ENCODE assay signal across 13 mouse cellular contexts in genomic region chr13:45778750-45779149, GRCm38 (mm10).
A peak's percentile ranks its signal among the peaks of the same experiment; 100 is the strongest.
DNase-seq lines count a peak whose midpoint lies in the region; ATAC-seq and TF ChIP-seq lines count a peak whose summit lies in the region.
"Had no signal": no experiment of that assay in that cellular context is flagged by ENCODE, and none has a peak within 500 bp of the region (broad histone marks: within the 10 kb centered on the region; RNA-seq: fewer than 3 reads in every experiment).

No protein-coding gene starts in this region.

- intact Hi-C loops in heart, postnatal 25 days (cut with DNase I): no loop called here

- no peaks in the 10 kb centered on the region for H3K4me1 ChIP-seq in lung, adult 2 months (ENCODE audit: control insufficient read depth, insufficient read depth, low read length)
- H3K4me1 ChIP-seq in E14TG2a.4 (replicated peaks; ENCODE audit: low read depth, low read length): no peaks in the 10 kb centered on the region
- H3K4me1 ChIP-seq in heart, embryonic 11.5 days (ENCODE audit: control insufficient read depth, insufficient read depth, low read length): 0 out of 2 replicates have a peak, but pooled peaks cover 6% of the 10 kb centered on the region

- no peaks in the 10 kb centered on the region for H3K36me3 ChIP-seq in E14TG2a.4 (ENCODE audit: insufficient read depth, low read length)
- H3K36me3 ChIP-seq in heart, embryonic 11.5 days (ENCODE audit: control insufficient read depth, insufficient read depth, low read length): no peaks in the 10 kb centered on the region
- H3K36me3 ChIP-seq: embryonic facial prominence, embryonic 13.5 days; hindbrain, embryonic 12.5 days; liver, embryonic 13.5 days; midbrain, embryonic 10.5 days had no signal

- DNase-seq in heart, adult 11 months: peak; percentile 31
- DNase-seq in heart, postnatal 25 days (ENCODE audit: low spot score): no peak
- no peak for DNase-seq in lung, adult 2 months
- no peak for DNase-seq in lung, postnatal 10 days
- no peak for DNase-seq in brain, embryonic 14.5 days (ENCODE audit: low read depth)
- DNase-seq in retina, embryonic 14.5 days (ENCODE audit: low spot score): no peak
- DNase-seq: cerebellum, adult 9-11 months; liver, embryonic 13.5 days had no signal

- no peak overlapping the region for H3K4me2 ChIP-seq in heart, embryonic 11.5 days
- H3K4me2 ChIP-seq: embryonic facial prominence, embryonic 13.5 days; hindbrain, embryonic 12.5 days; liver, embryonic 13.5 days had no signal

- no peaks in the 10 kb centered on the region for H3K9me3 ChIP-seq in E14TG2a.4 (ENCODE audit: low read length)
- H3K9me3 ChIP-seq in heart, embryonic 11.5 days (replicated peaks; ENCODE audit: control insufficient read depth, low read length): no peaks in the 10 kb centered on the region
- H3K9me3 ChIP-seq: hindbrain, embryonic 12.5 days; liver, embryonic 13.5 days; midbrain, embryonic 10.5 days had no signal

- 90% methylated on average over 5 of the region's 5 CpGs for WGBS in lung, adult 2 months
- WGBS in heart, embryonic 11.5 days (ENCODE audit: insufficient replicate concordance): 81% methylated on average over 5 of the region's 5 CpGs

- no peaks in the 10 kb centered on the region for H3K27me3 ChIP-seq in E14TG2a.4 (ENCODE audit: insufficient read depth, low read length)
- H3K27me3 ChIP-seq in heart, embryonic 11.5 days (ENCODE audit: control insufficient read depth, insufficient read depth, low read length): no peaks in the 10 kb centered on the region
- H3K27me3 ChIP-seq: embryonic facial prominence, embryonic 13.5 days; hindbrain, embryonic 12.5 days; liver, embryonic 13.5 days had no signal

- H3K4me3 ChIP-seq in lung, adult 2 months (replicated peaks; ENCODE audit: extremely low read depth, low read depth, low read length): no peak overlapping the region
- H3K4me3 ChIP-seq in E14TG2a.4 (replicated peaks; ENCODE audit: low read length): no peak overlapping the region
- no peak overlapping the region for H3K4me3 ChIP-seq in heart, embryonic 11.5 days (ENCODE audit: low read depth, low read length)
- H3K4me3 ChIP-seq: embryonic facial prominence, embryonic 13.5 days; hindbrain, embryonic 12.5 days; liver, embryonic 13.5 days; midbrain, embryonic 10.5 days had no signal

- H3K27ac ChIP-seq in heart, embryonic 11.5 days (ENCODE audit: low read depth, low read length): no peak overlapping the region
- H3K27ac ChIP-seq: liver, embryonic 13.5 days; midbrain, embryonic 10.5 days had no signal

- peak; percentile 41; the same call in 1 of the 2 replicates for TF ChIP-seq CTCF in lung, adult 2 months (IDR thresholded peaks at IDR 0.05; ENCODE audit: insufficient read depth, low read length)
- peak; percentile 29 for TF ChIP-seq CTCF in E14TG2a.4 (conservative IDR thresholded peaks at IDR 0.05; ENCODE audit: low read length)
- TF ChIP-seq CTCF in brain, embryonic 14.5 days (IDR thresholded peaks at IDR 0.05; ENCODE audit: borderline replicate concordance, extremely low read depth, insufficient read depth, insufficient read length): peak; percentile 23; the same call in 1 of the 2 replicates

- TF ChIP-seq POLR2A in lung, adult 2 months (IDR thresholded peaks at IDR 0.05; ENCODE audit: borderline replicate concordance, extremely low read depth, low read depth, low read length): no peak
- no peak for TF ChIP-seq POLR2A in brain, embryonic 14.5 days (IDR thresholded peaks at IDR 0.05; ENCODE audit: borderline replicate concordance, extremely low read depth, insufficient read depth, insufficient read length, poor library complexity, severe bottlenecking)

- no peak for ATAC-seq in heart, embryonic 11.5 days (replicated peaks; ENCODE audit: insufficient number of reproducible peaks, low FRiP score, low TSS enrichment)

- H3K9ac ChIP-seq in heart, embryonic 11.5 days (ENCODE audit: low read depth, low read length): no peak overlapping the region
- H3K9ac ChIP-seq: embryonic facial prominence, embryonic 13.5 days; hindbrain, embryonic 12.5 days; liver, embryonic 13.5 days had no signal
